Mouse (Mus musculus) brain, embryonic 14.5 days (tissue): Measurements from ENCODE around the gene Alox5ap.

Source experiments
- CTCF ChIP-seq: fragments of 200-500 bp; IDR thresholded peaks from 2 replicates; pipeline ENCODE4 v1.5.1; 2012; ENCODE audit warnings: inconsistent platforms, mild to moderate bottlenecking, moderate library complexity, borderline replicate concordance; ENCODE audit not compliant: insufficient read depth, insufficient read length; ENCODE audit errors: extremely low read depth
- POLR2A ChIP-seq: fragments of 200-500 bp; IDR thresholded peaks from 2 replicates; pipeline ENCODE4 v1.6.1; 2012; ENCODE audit warnings: mild to moderate bottlenecking, inconsistent platforms, borderline replicate concordance; ENCODE audit not compliant: poor library complexity, insufficient read depth, insufficient read length, severe bottlenecking; ENCODE audit errors: extremely low read depth

- TF ChIP-seq POLR2A (no peak), CTCF (no peak)
Measured at GRCm38 (mm10) chr5:149277529-149277928, 13.0 kb downstream of the Alox5ap start.
